Mouse (Mus musculus): Measurements from ENCODE around the gene Qrich2.

DNA sequence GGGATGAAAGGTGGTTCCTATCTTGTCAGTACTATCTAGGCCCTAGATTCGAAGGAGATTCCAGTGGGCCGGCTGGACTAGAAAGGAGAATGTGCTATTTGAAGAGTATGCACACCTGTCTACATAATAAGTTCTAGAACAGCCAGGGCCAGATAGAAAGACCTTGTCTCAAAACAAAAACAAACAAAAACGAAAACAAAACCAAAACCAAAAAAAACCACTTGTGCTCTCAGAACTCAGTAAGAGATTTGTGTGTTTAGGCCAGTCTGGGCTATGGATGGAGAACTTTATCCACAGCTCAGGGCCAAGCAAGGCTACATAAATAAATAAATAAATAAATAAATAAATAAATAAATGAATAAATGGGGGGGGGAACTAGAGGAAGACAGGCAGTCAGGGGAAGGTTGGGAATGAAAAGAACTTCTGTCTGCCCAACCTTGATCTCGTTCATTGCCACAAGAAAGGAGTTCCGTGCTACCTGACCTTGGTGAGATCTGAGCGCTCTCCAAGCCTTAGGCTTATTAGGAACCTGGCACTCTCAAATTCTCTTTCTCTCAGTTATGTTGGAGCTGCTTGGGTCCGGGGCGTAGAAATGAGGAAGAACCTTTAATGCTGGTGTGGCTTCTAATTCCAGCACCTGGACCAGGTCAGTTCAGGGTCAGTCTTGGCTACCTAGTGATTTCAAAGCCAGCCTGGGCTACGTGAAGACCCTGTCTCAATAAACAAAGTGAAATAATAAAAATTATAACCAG is 36.0 kb downstream of the Qrich2 start:
- TF ChIP-seq CTCF (IDR thresholded peaks at IDR 0.05; ENCODE audit: extremely low read depth, insufficient read depth, low read length) (no peak), POLR2A (IDR thresholded peaks at IDR 0.05; ENCODE audit: extremely low read depth, insufficient read depth, low read length) (no peak)

Data from cortical plate, adult 2 months (tissue).